Mouse (Mus musculus) monocyte, adult 2 months (primary cell): ENCODE measurements around the gene Gm5426.
"Not testable (repeated sequence)": the region's sequence is repeated elsewhere in the genome, so short reads cannot be mapped to it uniquely, and the experiment has no call there.

Experiments used
- DNase-seq, 2 experiments: peaks; one replicate each; pipeline ENCODE4 v3.0.0; 2022; ENCODE audit warnings: low spot score in 2 of 2, low read depth in 1 of 2

Gm5426 gene

DNA sequence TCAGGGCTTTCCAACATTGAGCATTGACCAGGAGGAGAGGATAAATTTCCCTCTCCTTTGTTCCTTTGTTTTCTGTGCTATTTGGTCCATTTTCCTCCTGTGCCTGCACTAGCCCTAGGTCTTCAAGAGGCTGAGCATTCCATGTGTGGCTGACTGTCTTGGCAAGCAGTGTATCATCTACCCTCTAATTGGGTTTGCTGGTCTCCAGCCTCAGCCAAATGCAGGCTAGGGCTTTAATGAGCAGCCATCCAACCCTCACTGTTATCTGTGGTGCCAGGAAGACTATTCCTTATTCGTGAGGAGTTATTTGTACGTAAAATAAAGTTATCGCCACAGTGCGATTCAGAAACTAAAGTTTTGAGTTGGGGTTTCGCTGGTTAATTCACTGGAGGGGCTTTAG is 2.2 kb downstream of the Gm5426 start:
- DNase-seq: no peak

DNA sequence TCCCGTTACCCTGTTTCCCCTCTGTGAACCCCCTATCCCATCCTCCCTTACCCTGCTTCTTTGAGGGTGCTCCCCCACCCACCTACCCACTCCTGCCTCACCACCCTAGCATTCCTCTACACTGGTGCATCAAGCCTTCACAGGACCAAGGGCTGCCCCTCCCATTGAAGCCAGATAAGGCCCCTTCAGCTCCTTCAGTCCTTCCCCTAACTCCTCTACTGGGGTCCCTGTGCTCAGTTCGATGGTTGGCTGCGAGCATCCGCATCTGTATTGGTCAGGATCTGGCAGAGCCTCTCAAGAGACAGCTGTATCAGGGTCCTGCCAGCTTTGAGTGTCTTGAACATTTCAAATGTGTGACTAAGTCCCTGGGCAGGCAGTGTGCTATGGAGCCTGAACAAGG is 2.9 kb downstream of the Gm5426 start:
- DNase-seq: not testable (repeated sequence)

DNA sequence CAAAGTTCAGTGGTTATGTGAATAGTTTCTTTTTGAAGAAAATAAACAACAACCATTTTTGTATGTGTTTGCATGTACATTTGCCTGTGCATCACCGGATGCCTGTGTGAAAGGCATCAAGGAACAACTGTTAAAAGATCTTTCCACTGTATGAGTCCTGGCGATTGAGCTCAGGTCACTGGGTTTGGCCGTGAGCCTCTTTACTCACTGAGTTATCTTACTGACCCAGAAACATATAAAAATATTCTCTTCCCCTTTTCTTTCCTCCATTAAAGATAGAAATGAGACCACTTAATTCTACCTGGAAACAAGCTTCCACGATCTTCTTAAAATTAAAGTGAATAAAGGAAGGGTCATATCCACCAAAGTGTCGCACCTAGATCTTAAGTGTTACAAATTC is 10.2 kb downstream of the Gm5426 start:
- DNase-seq: no peak

DNA sequence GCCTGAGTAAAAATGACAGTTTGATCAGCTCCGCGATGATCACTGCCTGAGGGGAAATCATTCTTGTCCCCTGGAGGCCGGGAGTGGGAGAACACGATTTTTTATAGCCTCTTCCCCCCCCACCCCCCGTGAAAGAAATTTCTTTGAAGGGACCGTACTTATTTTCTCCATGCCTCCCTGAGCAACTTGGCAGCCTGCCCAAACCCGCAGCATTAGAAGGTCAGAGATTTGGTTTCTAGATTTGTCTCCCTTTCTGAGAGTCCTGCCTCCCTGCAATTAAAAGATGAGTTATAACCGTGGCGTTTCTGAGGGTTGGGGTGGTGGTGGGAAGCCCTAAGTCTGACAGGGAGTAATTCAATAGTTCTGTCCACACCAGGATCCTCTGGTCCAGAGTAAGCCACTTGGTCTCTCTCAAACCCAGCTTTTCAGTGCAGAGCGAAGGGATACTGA is 11.9 kb downstream of the Gm5426 start:
- DNase-seq: no peak

DNA sequence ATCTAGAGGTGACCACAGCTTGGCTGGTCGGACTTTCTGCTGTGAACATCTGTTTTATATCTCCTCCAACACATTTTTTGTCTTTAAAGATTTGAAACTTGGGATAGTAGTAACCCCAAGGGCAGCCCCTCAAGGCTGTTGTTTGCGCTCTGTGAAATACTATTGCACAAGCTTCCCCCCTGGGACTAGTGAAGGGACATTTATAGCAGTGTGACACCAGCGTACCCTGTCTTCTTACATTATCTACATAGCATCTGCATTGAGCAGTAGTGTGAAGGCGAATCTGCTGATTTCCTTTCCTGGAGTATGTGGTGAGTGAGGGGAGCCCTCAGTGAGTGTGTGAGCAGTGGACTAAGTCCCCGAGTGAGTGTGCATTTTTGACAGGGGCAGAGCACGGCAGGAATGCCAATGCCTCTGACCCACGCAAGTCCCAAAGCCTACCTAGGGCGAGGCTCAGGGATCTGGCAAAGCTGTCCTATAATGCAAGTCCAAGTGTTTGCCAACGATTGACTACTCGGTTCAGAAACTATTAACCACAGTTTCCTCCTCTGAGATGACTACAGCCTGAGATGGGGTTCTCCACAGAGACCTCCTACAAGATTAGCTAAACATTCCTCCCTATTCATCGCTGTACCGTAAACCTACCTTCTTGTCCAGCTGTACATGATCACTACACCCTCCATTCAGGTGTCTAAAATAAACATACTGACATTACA is 14.2 kb downstream of the Gm5426 start:
- DNase-seq: peak; percentile 13 to 33

DNA sequence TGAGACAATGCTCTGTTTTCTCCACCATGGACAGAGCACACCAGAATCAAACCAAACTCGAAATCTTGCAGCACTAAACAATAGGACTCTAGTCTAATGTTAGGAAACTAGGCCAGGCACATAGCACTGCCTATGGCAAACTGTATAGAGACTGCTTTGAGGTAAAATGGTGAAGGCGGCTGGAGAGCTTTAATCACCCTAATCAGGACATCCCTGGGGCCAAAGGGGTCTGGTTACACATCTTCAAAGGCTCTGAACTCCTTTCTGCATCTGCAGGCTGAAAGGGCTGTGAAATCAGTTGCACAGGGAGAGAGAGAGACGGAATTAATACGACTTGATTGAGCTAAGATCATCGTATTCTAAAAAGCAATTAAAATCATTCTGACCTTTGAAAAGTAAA is 16.9 kb downstream of the Gm5426 start:
- DNase-seq: no peak

DNA sequence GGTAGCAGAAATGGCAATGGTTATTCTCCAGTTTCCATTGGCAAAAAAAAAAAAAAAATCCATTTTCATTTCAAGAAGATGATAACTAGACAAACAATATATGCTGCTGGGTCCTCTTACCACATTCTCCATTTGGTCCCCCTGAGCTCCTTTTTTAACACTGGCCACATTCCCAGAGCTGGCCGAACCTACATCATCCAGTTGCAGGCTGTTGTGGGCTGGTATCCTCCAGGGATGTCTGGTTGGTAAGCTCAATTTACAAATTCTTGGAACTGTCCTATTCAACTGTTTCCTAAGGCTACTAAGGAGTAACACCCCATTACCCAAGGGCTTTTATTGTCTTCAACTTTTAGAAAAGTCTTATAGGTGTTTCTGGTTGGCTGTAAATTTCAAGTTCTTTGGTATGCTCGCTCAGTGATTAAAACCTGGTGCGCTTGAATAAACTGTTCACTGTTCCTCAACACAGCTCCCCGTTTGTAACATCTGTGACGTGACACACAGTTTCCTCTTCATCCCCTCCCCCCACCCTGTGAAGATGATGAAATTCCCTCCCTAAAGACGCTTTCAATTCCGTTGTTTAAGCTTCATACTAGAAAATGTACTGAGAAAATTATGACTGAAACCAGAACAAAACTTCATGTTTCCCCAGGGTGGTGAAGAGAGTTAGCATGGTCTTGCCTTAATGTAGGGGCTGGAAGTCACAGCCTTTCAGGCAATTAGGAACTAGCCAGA is 26.7 kb downstream of the Gm5426 start:
- no peak for DNase-seq

DNA sequence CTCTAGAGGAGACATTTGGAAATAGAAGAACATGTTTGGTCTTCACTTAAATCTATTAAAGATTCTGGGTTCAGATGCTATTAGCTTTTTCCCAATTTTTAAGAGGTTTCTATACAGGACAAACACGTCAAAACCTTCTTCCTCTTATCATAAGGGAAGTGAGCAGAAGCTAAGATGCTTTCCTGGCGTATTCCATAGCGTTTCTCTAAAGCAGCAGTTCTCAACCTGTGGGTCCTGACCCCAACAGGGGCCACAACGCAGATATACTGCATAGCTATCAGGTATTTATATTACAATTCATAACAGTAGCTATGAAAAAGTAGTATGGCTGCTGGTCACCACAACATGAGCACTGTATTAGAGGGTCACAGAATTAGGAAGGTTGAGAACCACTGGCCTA is 27.4 kb downstream of the Gm5426 start:
- DNase-seq: no peak

DNA sequence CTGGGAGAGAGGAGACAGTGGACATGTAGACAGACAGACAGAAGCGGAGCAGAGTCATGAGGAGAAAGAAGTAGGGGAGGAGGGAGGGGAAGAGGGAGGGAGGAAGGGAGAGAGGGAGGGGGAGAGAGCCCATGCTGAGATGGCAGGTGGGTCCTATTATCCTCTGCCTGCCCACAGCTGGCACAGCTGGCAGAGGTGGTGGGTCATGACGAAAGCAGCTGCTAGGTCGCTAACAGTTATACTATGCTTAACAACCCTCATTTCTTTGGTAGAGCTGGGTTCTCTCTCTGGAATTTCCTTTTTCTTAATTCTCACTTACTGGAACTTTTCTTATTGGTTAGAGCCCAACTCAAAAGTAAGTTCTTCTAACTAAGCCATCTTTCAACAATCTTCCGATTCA is 28.9 kb downstream of the Gm5426 start:
- no peak for DNase-seq

DNA sequence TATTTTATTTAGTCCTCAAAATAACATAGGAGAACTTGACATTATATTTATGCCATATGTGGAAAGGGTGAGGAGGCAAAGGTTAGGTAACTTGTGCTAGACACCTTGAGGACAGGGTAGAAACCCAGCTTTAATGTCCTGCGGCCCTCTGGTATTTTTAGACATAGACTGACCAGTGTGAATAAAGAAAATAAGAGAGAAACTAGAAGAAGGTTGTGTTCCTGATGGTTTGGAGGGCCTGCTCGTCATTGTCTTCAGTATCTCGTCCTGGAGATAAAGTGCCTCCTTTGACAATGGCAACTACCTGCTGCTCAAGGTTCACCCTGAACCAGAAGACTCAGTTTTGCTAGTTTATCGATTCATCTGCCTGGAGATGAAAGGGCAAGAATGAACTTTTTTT is 32.6 kb downstream of the Gm5426 start:
- DNase-seq: no peak

DNA sequence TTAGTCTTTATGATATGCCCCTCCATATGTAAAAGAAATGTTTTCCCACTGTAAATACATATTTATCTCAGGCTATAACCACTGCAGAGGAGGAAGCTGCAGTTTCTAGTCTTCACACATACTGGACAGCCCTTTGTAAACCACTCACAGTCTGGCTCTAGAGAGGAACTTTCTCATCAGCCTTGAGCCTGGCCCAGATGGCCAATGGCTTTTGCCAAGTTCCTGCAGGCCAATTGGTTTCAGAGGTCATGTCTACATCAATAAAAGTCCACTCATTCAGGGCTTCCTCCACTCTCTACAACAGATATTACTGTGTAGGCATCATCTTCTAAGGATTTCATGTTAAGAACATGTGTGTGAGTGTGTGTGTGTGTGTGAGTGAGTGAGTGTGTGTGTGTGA is 35.1 kb downstream of the Gm5426 start:
- DNase-seq: no peak

DNA sequence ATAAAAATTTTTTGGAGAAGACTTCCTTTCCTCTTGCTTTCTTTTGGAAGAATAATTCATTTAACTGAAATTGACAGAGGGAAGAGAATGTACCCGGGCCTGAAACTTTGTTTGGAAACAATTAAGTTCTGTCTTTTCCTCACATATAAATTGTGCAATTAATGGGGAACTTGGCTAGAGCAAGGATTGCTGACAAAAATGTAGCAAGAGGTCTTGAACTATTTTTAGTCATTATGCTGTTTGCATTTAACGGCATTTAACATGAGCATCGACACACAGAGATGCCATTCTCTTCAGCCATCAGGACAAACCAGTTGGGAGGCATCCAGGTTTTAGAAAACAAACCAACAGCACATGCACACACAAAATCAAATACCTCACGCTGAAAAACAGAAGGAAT is 36.6 kb downstream of the Gm5426 start:
- no peak for DNase-seq

DNA sequence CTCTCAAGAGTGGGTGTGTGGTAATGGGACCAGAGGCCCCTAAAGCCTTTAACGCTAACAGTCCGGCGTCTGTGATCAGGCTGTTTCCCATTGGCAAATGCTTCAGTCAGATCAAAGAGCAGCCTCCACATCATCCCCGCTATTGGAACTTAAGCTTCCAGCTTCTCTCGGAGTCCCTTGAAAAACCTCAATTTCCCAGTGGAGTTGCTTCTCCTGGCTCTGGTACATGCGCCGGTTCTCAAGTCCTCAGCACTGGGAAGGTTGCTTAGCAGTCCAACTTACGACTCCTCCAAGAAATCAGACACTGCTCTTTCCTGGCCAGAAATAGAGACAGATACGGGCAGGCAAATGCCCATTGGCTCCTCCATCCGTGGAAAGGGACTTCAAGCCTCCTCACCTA is 37.4 kb downstream of the Gm5426 start:
- DNase-seq: no peak

DNA sequence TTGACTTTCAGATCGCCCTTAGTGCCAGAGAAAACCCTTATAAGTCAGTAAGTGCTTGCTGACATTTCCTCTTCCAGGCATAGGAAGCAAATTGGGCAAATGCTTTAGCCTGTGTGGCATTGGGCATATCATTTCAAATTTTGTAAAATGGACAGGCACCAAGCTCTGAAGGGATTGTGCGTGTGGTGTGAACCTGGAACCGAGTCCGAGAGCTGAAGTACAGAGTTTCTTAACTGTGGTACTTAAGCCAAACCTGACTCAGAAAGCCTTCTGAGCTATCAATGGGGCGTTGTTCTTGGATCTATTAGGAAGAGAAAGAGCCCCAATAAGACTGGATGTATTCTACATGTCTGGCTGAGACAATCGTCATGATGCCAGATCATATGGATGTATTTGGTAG is 40.5 kb downstream of the Gm5426 start:
- no peak for DNase-seq

DNA sequence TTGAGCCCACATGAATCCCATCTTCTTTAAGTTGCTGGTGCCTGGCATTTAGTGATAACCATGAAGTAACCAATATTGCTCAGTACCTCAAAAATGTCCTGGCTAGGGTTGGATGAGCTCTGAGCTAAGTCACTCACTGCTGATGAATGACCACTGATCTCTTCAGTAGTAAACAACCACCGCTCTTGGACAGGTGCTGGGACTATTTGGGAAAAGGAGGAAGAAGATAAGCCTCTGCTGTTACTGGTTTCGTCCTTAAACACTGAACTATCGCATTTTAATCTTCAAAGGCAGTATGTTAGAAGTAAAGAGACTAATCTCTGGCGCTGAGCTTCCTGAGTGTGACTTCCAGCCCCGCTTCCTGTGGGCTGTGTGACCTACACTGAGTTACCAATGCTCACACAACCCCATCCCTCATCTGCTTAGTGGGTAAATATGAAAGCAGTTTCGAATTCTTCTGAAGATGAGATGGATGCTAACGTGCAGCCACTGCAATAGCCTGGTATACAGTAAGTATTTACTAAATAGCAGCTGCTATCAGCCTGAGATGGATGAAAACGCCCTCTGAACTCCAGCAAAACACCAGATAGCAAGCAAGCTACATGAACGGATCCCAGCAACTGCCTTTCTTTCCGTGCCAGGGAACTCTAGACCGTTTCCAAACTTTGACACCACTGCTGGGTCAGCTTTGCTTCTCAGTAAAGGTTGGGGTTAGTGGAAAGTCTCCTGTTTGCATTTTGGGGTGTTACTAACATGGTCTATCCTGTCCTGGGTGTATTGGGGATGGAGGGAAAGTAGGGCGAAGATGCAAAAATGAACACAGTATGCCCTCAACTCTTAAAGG is 44.4 kb downstream of the Gm5426 start:
- no peak for DNase-seq

DNA sequence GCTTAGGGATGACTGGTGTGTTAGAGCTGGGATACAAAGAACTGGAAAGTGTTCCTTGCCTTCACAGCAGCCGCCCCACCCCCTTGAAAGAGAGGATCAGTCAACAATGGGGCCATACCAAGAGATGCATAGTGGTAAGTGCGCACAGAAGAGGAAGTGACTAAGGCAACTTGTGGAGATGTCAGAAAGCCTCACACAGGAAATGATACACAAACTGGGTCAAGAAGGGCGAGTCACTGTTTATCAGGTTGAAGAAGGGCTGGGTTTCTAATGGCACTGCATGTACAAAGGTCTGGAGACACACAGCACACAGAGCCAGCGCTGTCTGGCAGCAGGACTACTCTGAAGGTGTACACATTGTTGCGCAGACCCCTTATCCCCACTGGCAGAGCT is 45.0 kb downstream of the Gm5426 start:
- DNase-seq: peak; percentile 34 to 41

DNA sequence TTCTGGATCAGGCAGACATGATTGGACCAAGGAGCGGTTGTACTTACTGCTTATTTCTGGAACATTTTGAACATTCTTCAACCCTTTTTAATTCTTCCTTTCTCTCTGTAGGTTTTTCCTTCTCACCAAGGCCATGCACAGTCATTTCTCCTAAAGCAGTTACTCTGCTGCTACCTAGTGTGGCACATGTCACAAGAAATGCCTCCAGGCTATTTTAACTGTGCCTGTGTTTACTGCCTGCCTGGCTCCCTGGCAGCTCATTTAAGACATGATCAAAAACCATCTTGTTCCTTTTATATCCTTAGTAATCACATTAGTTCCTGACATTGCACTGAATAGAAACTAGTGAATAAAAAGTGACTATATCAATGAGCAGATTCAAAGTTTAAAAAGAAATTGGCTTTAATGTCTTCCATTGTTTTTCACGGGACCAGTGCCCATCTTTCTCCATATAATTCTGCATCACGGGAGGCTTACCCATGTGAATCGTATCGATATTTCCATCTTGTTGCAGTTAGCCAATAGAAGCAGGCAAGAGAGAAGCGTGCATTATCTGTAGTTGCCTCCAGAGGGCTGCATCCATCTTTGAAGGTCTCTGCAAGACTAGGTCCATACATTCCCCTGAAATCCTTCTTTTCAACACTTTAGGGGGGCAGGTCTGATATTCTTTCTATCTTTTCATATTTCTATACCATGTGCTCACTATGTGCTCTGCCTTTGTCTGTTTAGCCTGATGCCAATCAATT is 45.7 kb downstream of the Gm5426 start:
- no peak for DNase-seq

DNA sequence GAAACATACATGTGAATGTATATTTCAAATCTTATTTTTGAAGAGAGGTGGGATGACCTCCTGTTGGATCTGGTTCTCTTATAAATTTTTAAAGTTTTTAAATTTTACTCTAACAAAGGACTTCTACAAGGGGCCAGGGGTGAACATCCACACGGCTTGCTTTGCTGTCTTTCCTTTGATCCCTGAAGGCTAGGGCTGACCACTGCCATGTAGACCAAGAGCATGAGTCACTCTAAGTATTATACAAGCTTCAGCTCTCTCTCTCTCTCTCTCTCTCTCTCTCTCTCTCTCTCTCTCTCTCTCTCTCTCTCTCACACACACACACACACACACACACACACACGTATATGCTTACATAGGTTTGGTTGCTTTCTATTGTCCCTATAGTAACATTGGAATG is 48.6 kb downstream of the Gm5426 start:
- DNase-seq: no peak

DNA sequence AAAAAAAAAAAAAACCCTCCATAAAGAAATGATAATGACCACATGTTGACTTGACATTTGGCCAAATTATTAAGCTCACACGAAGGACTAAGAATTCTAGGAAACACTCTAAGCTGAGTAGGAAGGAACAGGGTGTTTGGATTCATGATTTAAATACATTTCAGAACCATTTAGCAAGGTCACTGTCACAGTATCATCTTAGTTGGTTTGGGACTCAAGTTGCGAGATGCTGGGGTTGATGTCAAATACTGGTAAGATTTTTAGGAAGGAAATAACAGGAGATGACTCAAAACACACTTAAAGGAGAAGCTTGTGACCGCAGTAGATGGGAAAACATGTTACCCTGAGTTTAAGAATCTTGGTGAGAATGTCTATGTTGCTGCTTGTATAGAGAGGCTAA is 49.2 kb downstream of the Gm5426 start:
- no peak for DNase-seq
